Mouse (Mus musculus): Measurements from ENCODE around the gene Parg. TPM values are rescaled to one million over a fixed set of nuclear protein-coding genes. Genes with fewer than 3 reads are reported as not detected.
"Not testable (repeated sequence)": the region's sequence is repeated elsewhere in the genome, so short reads cannot be mapped to it uniquely, and the experiment has no call there.

Gene Parg
- total and polyA plus RNA-seq, 3 experiments = 32.6 to 43.8 TPM; not detected in 1

DNA sequence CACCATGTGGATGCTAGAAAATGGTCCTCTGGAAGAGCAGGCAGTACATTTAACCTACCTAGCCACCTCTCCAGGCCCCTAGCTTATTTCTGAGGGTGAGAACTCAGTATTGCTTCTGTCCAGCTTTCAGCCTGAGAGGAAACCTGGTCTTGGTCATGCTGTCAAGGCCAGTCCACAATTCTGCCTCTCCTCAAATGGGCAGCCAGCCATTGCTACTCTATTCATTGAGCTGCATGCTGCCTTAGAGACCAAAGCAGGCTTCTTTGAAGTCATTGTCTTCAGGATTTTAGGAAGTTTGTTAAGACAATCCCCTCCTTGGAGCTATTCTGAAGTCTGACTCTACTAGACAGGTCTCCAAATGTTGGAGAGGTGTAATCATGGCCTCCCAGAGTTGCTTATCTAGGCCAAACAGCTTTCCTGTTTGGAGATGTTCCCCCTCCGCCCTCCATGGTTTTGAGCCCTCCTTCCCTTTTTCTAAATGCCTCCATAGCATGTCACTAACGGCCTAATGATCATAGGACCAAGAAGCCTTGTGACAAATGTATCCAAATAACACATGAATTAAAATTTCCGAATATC is 33.0 kb upstream of the Parg start (continued):
- peak; percentile 100 for TF ChIP-seq EP300 (IDR thresholded peaks at IDR 0.05; ENCODE audit: low read depth in 1 of 2, low read length in 2 of 2)
- TF ChIP-seq SIN3A (IDR thresholded peaks at IDR 0.05; ENCODE audit: low read length) = peak; percentile 92
- peak; percentile 43; the same call in 1 of the 2 replicates for TF ChIP-seq CHD2 (IDR thresholded peaks at IDR 0.05; ENCODE audit: low read length)
- peak; percentile 100 for TF ChIP-seq TCF12 (IDR thresholded peaks at IDR 0.05; ENCODE audit: low read depth, low read length)
- TF ChIP-seq MAZ (IDR thresholded peaks at IDR 0.05; ENCODE audit: low read depth, low read length) = peak; percentile 90
- peak; percentile 47; the same call in 1 of the 2 replicates for TF ChIP-seq ZNF384 (IDR thresholded peaks at IDR 0.05; ENCODE audit: low read depth, low read length)

DNA sequence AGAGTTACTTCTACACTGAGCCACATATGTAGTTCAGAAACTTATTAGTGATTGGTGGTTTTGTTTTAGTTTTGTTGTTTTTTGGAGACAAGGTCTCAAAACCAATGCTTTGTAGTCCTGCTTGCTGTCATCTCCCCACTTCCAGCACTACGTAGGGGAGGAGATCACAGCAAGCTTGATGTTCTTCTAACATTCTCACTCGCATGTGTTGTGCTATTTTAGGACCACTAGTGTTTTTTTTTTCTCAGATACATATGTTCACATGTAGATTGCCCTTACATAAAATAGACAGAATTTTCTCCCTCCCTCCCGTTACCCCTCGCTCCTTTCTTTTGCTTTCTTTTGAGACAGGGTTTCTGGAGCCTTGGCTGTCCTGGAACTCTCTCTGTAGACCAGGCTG is 31.6 kb upstream of the Parg start:
- H3K4me3 ChIP-seq (ENCODE audit: control insufficient read depth in 1 of 2, insufficient read depth in 1 of 2, low read depth in 2 of 2, low read length in 2 of 2) = no peak overlapping the region

DNA sequence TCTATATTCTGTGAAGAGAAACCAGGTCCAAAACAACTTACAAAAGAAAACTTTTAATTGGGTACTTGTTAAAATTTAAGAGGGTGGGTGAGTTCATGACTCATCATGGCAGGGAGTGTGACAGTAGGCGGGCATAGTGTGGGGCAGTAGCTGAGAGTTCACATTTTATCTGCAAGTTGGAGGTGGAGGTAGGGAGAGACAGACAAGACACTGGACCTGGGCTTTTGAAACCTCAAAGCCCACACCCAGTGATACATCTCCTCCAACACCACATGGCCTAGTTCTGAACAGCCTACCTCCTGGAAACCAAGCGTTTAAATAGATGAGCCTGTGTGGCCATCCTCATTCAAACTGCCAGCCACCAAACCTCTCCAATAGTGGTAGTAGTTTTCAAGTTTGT is 26.4 kb upstream of the Parg start:
- H3K36me3 ChIP-seq (ENCODE audit: control insufficient read depth in 1 of 2, insufficient read depth in 2 of 2, low read length in 2 of 2) = peaks cover 16 to 35% of the 10 kb centered on the region in 2 experiments
- no peak overlapping the region for H3K27ac ChIP-seq (ENCODE audit: control insufficient read depth, low read depth, low read length)
- peaks cover under 1 to 3% of the 10 kb centered on the region in 2 experiments; a peak in 2 of 4 replicates for H3K4me1 ChIP-seq (ENCODE audit: control insufficient read depth in 1 of 2, insufficient read depth in 2 of 2, low read length in 2 of 2)
- peaks cover 4% of the 10 kb centered on the region; the same call in 1 of the 2 replicates for H3K79me2 ChIP-seq (ENCODE audit: control insufficient read depth, insufficient read depth, low read length, poor library complexity)
- no peaks in the 10 kb centered on the region for H3K9me3 ChIP-seq (replicated peaks; ENCODE audit: insufficient read depth, low read length)
- no peak for TF ChIP-seq TCF12 (IDR thresholded peaks at IDR 0.05; ENCODE audit: low read depth, low read length)
- peak; percentile 34 for DNase-seq (ENCODE audit: low read depth, low spot score)
- no peak overlapping the region for H3K4me3 ChIP-seq (ENCODE audit: control insufficient read depth in 1 of 2, insufficient read depth in 1 of 2, low read depth in 2 of 2, low read length in 2 of 2)
- no peaks in the 10 kb centered on the region for H3K27me3 ChIP-seq (ENCODE audit: control insufficient read depth in 1 of 2, insufficient read depth in 2 of 2, low read length in 2 of 2)
- no peak overlapping the region for H3K9ac ChIP-seq (ENCODE audit: control insufficient read depth, low read depth, low read length, poor library complexity, severe bottlenecking)

More for the DNA sequence above, 31.6 kb upstream of the Parg start:
- H3K9ac ChIP-seq (ENCODE audit: control insufficient read depth, low read depth, low read length, poor library complexity, severe bottlenecking) = no peak overlapping the region
- TF ChIP-seq EP300 (IDR thresholded peaks at IDR 0.05; ENCODE audit: low read depth in 1 of 2, low read length in 2 of 2) (0 out of 4 replicates have a peak, but pooled peaks of 1 of the 2 experiments have one; percentile 3), ZKSCAN1 (IDR thresholded peaks at IDR 0.05; ENCODE audit: low read depth, low read length) (no peak)
- H3K9me3 ChIP-seq (replicated peaks; ENCODE audit: insufficient read depth, low read length) = no peaks in the 10 kb centered on the region
- H3K36me3 ChIP-seq (ENCODE audit: control insufficient read depth in 1 of 2, insufficient read depth in 2 of 2, low read length in 2 of 2) = peaks cover 17 to 46% of the 10 kb centered on the region in 2 experiments
- no peak for DNase-seq (ENCODE audit: low read depth, low spot score)
- H3K27me3 ChIP-seq (ENCODE audit: control insufficient read depth in 1 of 2, insufficient read depth in 2 of 2, low read length in 2 of 2) = no peaks in the 10 kb centered on the region
- peaks cover 30 to 34% of the 10 kb centered on the region in 2 experiments for H3K4me1 ChIP-seq (ENCODE audit: control insufficient read depth in 1 of 2, insufficient read depth in 2 of 2, low read length in 2 of 2)
- peaks cover 25% of the 10 kb centered on the region for H3K79me2 ChIP-seq (ENCODE audit: control insufficient read depth, insufficient read depth, low read length, poor library complexity)
- H3K27ac ChIP-seq (ENCODE audit: control insufficient read depth, low read depth, low read length) = peak overlapping the region; percentile 87

DNA sequence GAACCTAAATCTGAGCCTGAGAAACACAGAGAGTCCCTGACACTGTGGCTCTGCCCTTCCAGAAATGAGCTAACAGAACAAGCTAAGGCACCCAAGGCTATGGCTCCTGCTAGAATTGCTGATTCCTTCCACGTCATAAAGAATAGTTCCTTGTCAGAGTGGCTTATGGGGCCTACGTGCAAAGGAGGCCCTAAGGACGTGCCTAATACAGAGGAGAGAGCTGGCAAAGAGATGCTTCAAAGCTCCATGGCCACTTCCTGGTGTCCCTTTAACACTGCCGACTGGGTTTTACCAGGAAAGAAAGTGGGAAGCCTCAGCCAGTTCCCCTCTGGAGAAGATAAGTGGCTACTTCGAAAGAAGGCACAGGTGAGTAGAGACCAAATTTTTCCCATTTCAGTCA is 25.2 kb upstream of the Parg start:
- not testable (repeated sequence) for H3K4me3 ChIP-seq (ENCODE audit: control insufficient read depth in 1 of 2, insufficient read depth in 1 of 2, low read depth in 2 of 2, low read length in 2 of 2); H3K9me3 ChIP-seq (replicated peaks; ENCODE audit: insufficient read depth, low read length)

More for the DNA sequence above, 25.2 kb upstream of the Parg start:
- H3K36me3 ChIP-seq (ENCODE audit: control insufficient read depth in 1 of 2, insufficient read depth in 2 of 2, low read length in 2 of 2) = peaks cover 12 to 35% of the 10 kb centered on the region in 2 experiments
- not testable (repeated sequence) for DNase-seq (ENCODE audit: low read depth, low spot score); H3K27me3 ChIP-seq (ENCODE audit: control insufficient read depth in 1 of 2, insufficient read depth in 2 of 2, low read length in 2 of 2); H3K27ac ChIP-seq (ENCODE audit: control insufficient read depth, low read depth, low read length); H3K9ac ChIP-seq (ENCODE audit: control insufficient read depth, low read depth, low read length, poor library complexity, severe bottlenecking); H3K4me1 ChIP-seq (ENCODE audit: control insufficient read depth in 1 of 2, insufficient read depth in 2 of 2, low read length in 2 of 2); H3K79me2 ChIP-seq (ENCODE audit: control insufficient read depth, insufficient read depth, low read length, poor library complexity)

All from MEL (cell line).